Mouse (Mus musculus): Measurements from ENCODE around the gene Pcif1.

- TF ChIP-seq POLR2A (IDR thresholded peaks at IDR 0.05; ENCODE audit: control insufficient read depth, extremely low read depth, insufficient read depth, low read length, poor library complexity) (peak; percentile 94), CTCF (IDR thresholded peaks at IDR 0.05; ENCODE audit: borderline replicate concordance, control insufficient read depth, extremely low read depth, insufficient read depth, low read length, poor library complexity) (peak; percentile 42; the same call in 1 of the 2 replicates)
Measured at GRCm38 (mm10) chr2:164879568-164880277, 619 bp downstream of the Pcif1 start.
